Mouse (Mus musculus): ENCODE measurements at regions not wholly inside any gene's neighbourhood (a gene's known extent, or its start where the extent isn't known, plus 50 kb on each side); places are given as distances from the start of the nearest gene placed in this dataset.
A peak's percentile ranks its signal among the peaks of the same experiment; 100 is the strongest.
"Not testable (repeated sequence)": the region's sequence is repeated elsewhere in the genome, so short reads cannot be mapped to it uniquely, and the experiment has no call there.

GRCm38 (mm10) chr9:25782631-25783030 is 301.3 kb downstream of the Eepd1 start:
- WGBS = 94% methylated on average over 1 of the region's 1 CpGs
- Histone ChIP-seq H3K27ac (ENCODE audit: low read depth, low read length) (no peak overlapping the region), H3K4me2 (ENCODE audit: low read length) (no peak overlapping the region), H3K9ac (ENCODE audit: low read length) (no peak overlapping the region), H3K4me3 (ENCODE audit: low read depth, low read length) (no peak overlapping the region), H3K9me3 (replicated peaks; ENCODE audit: control insufficient read depth, low read length) (no peaks in the 10 kb centered on the region), H3K4me1 (ENCODE audit: control insufficient read depth, insufficient read depth, low read length) (no peaks in the 10 kb centered on the region), H3K36me3 (ENCODE audit: control insufficient read depth, insufficient read depth, low read length) (no peaks in the 10 kb centered on the region), H3K27me3 (replicated peaks; ENCODE audit: control insufficient read depth, insufficient read depth, low read length) (no peaks in the 10 kb centered on the region)
- DNase-seq (ENCODE audit: low spot score) (no peak), ATAC-seq (no peak)

- Histone ChIP-seq H3K9me3 (replicated peaks; ENCODE audit: control insufficient read depth, low read length) (no peaks in the 10 kb centered on the region), H3K27ac (ENCODE audit: low read depth, low read length) (no peak overlapping the region), H3K4me2 (ENCODE audit: low read length) (no peak overlapping the region), H3K36me3 (ENCODE audit: control insufficient read depth, insufficient read depth, low read length) (no peaks in the 10 kb centered on the region), H3K4me1 (ENCODE audit: control insufficient read depth, insufficient read depth, low read length) (no peaks in the 10 kb centered on the region), H3K4me3 (ENCODE audit: low read depth, low read length) (no peak overlapping the region), H3K9ac (ENCODE audit: low read length) (no peak overlapping the region), H3K27me3 (replicated peaks; ENCODE audit: control insufficient read depth, insufficient read depth, low read length) (no peaks in the 10 kb centered on the region)
- ATAC-seq = no peak
- peak; percentile 3 for DNase-seq (ENCODE audit: low spot score)
- 77% methylated on average over 8 of the region's 8 CpGs for WGBS
Measured at GRCm38 (mm10) chr9:25795142-25795910, 314.0 kb downstream of the Eepd1 start.

GRCm38 (mm10) chr9:25809562-25809961 is 328.2 kb downstream of the Eepd1 start:
- no peaks in the 10 kb centered on the region for H3K9me3 ChIP-seq (replicated peaks; ENCODE audit: control insufficient read depth, low read length)
- no peak for ATAC-seq
- H3K9ac ChIP-seq (ENCODE audit: low read length) = no peak overlapping the region
- no peak for DNase-seq (ENCODE audit: low spot score)
- no peak overlapping the region for H3K4me3 ChIP-seq (ENCODE audit: low read depth, low read length)
- H3K27me3 ChIP-seq (replicated peaks; ENCODE audit: control insufficient read depth, insufficient read depth, low read length) = no peaks in the 10 kb centered on the region
- no peak overlapping the region for H3K4me2 ChIP-seq (ENCODE audit: low read length)
- H3K27ac ChIP-seq (ENCODE audit: low read depth, low read length) = no peak overlapping the region
- no peaks in the 10 kb centered on the region for H3K4me1 ChIP-seq (ENCODE audit: control insufficient read depth, insufficient read depth, low read length)
- no peaks in the 10 kb centered on the region for H3K36me3 ChIP-seq (ENCODE audit: control insufficient read depth, insufficient read depth, low read length)

- H3K27me3 ChIP-seq (replicated peaks; ENCODE audit: control insufficient read depth, insufficient read depth, low read length) = no peaks in the 10 kb centered on the region
- H3K36me3 ChIP-seq (ENCODE audit: control insufficient read depth, insufficient read depth, low read length) = no peaks in the 10 kb centered on the region
- DNase-seq (ENCODE audit: low spot score) (no peak), ATAC-seq (no peak)
- H3K27ac ChIP-seq (ENCODE audit: low read depth, low read length) = no peak overlapping the region
- no peak overlapping the region for H3K9ac ChIP-seq (ENCODE audit: low read length)
- H3K4me3 ChIP-seq (ENCODE audit: low read depth, low read length) = no peak overlapping the region
- no peaks in the 10 kb centered on the region for H3K9me3 ChIP-seq (replicated peaks; ENCODE audit: control insufficient read depth, low read length)
- H3K4me2 ChIP-seq (ENCODE audit: low read length) = no peak overlapping the region
- no peaks in the 10 kb centered on the region for H3K4me1 ChIP-seq (ENCODE audit: control insufficient read depth, insufficient read depth, low read length)
Measured at GRCm38 (mm10) chr9:25833295-25833694, 351.9 kb downstream of the Eepd1 start.

GRCm38 (mm10) chr9:25849914-25850313 is 368.6 kb downstream of the Eepd1 start:
- not testable (repeated sequence) for H3K9ac ChIP-seq (ENCODE audit: low read length); H3K27ac ChIP-seq (ENCODE audit: low read depth, low read length); DNase-seq (ENCODE audit: low spot score); H3K27me3 ChIP-seq (replicated peaks; ENCODE audit: control insufficient read depth, insufficient read depth, low read length); H3K4me2 ChIP-seq (ENCODE audit: low read length); H3K36me3 ChIP-seq (ENCODE audit: control insufficient read depth, insufficient read depth, low read length); H3K9me3 ChIP-seq (replicated peaks; ENCODE audit: control insufficient read depth, low read length); ATAC-seq; H3K4me1 ChIP-seq (ENCODE audit: control insufficient read depth, insufficient read depth, low read length); H3K4me3 ChIP-seq (ENCODE audit: low read depth, low read length)
- 89% methylated on average over 2 of the region's 2 CpGs for WGBS

- not testable (repeated sequence) for H3K4me2 ChIP-seq (ENCODE audit: low read length); H3K27ac ChIP-seq (ENCODE audit: low read depth, low read length); H3K4me1 ChIP-seq (ENCODE audit: control insufficient read depth, insufficient read depth, low read length); H3K9ac ChIP-seq (ENCODE audit: low read length); H3K4me3 ChIP-seq (ENCODE audit: low read depth, low read length); ATAC-seq; H3K27me3 ChIP-seq (replicated peaks; ENCODE audit: control insufficient read depth, insufficient read depth, low read length); DNase-seq (ENCODE audit: low spot score); H3K36me3 ChIP-seq (ENCODE audit: control insufficient read depth, insufficient read depth, low read length); H3K9me3 ChIP-seq (replicated peaks; ENCODE audit: control insufficient read depth, low read length)
- WGBS = 57% methylated on average over 3 of the region's 3 CpGs
Measured at GRCm38 (mm10) chr9:25850608-25851007, 369.3 kb downstream of the Eepd1 start.

- H3K4me1 ChIP-seq (ENCODE audit: control insufficient read depth, insufficient read depth, low read length) = no peaks in the 10 kb centered on the region
- ATAC-seq (no peak), DNase-seq (ENCODE audit: low spot score) (no peak)
- no peaks in the 10 kb centered on the region for H3K27me3 ChIP-seq (replicated peaks; ENCODE audit: control insufficient read depth, insufficient read depth, low read length)
- H3K9ac ChIP-seq (ENCODE audit: low read length) = no peak overlapping the region
- no peaks in the 10 kb centered on the region for H3K36me3 ChIP-seq (ENCODE audit: control insufficient read depth, insufficient read depth, low read length)
- whole genome bisulfite sequencing = 38% methylated on average over 1 of the region's 1 CpGs
- H3K4me2 ChIP-seq (ENCODE audit: low read length) = no peak overlapping the region
- H3K9me3 ChIP-seq (replicated peaks; ENCODE audit: control insufficient read depth, low read length) = no peaks in the 10 kb centered on the region
- no peak overlapping the region for H3K4me3 ChIP-seq (ENCODE audit: low read depth, low read length)
- no peak overlapping the region for H3K27ac ChIP-seq (ENCODE audit: low read depth, low read length)
Measured at GRCm38 (mm10) chr9:25854545-25854944, 373.2 kb downstream of the Eepd1 start.

GRCm38 (mm10) chr9:25870260-25870659 is 388.9 kb downstream of the Eepd1 start:
- Histone ChIP-seq H3K4me2 (ENCODE audit: low read length) (no peak overlapping the region), H3K4me1 (ENCODE audit: control insufficient read depth, insufficient read depth, low read length) (no peaks in the 10 kb centered on the region), H3K9ac (ENCODE audit: low read length) (no peak overlapping the region), H3K36me3 (ENCODE audit: control insufficient read depth, insufficient read depth, low read length) (no peaks in the 10 kb centered on the region), H3K4me3 (ENCODE audit: low read depth, low read length) (no peak overlapping the region), H3K9me3 (replicated peaks; ENCODE audit: control insufficient read depth, low read length) (no peaks in the 10 kb centered on the region), H3K27ac (ENCODE audit: low read depth, low read length) (no peak overlapping the region), H3K27me3 (replicated peaks; ENCODE audit: control insufficient read depth, insufficient read depth, low read length) (no peaks in the 10 kb centered on the region)
- ATAC-seq (peak; percentile 34; the same call in 1 of the 2 replicates), DNase-seq (ENCODE audit: low spot score) (peak; percentile 31)
- WGBS = 85% methylated on average over 2 of the region's 2 CpGs

GRCm38 (mm10) chr9:25896333-25896905 is 415.1 kb downstream of the Eepd1 start:
- no peak overlapping the region for H3K4me3 ChIP-seq (ENCODE audit: low read depth, low read length)
- DNase-seq (ENCODE audit: low spot score) = peak; percentile 26
- no peak overlapping the region for H3K4me2 ChIP-seq (ENCODE audit: low read length)
- no peak for ATAC-seq
- H3K36me3 ChIP-seq (ENCODE audit: control insufficient read depth, insufficient read depth, low read length) = no peaks in the 10 kb centered on the region
- no peak overlapping the region for H3K9ac ChIP-seq (ENCODE audit: low read length)
- no peaks in the 10 kb centered on the region for H3K27me3 ChIP-seq (replicated peaks; ENCODE audit: control insufficient read depth, insufficient read depth, low read length)
- no peaks in the 10 kb centered on the region for H3K4me1 ChIP-seq (ENCODE audit: control insufficient read depth, insufficient read depth, low read length)
- H3K9me3 ChIP-seq (replicated peaks; ENCODE audit: control insufficient read depth, low read length) = no peaks in the 10 kb centered on the region
- H3K27ac ChIP-seq (ENCODE audit: low read depth, low read length) = no peak overlapping the region

All from forebrain, embryonic 14.5 days (tissue).